Mouse (Mus musculus) stomach, postnatal 0 days (tissue): ENCODE data around the gene Zbtb32. TPM values are rescaled to one million over a fixed set of nuclear protein-coding genes. Genes with fewer than 3 reads are reported as not detected.
A peak's percentile ranks its signal among the peaks of the same experiment; 100 is the strongest.

ENCODE experiments used
- ATAC-seq: fragments of 200-750 bp; cut with Nextera tagmentation; 2 replicates; pipeline ENCODE4 v1.8.0; 2017; ENCODE audit not compliant: low FRiP score, low TSS enrichment
- DNase-seq: peaks from one replicate; pipeline ENCODE4 v3.0.0-alpha.2; 2016; ENCODE audit warnings: low spot score
- H3K27ac ChIP-seq: fragments of 300-500 bp; sonication (generic); replicated peaks from 2 replicates; pipeline ENCODE4 v1.5.1; 2014; ENCODE audit warnings: mild to moderate bottlenecking, control low read depth
- H3K27me3 ChIP-seq: fragments of 300-500 bp; sonication (generic); 2 replicates; pipeline ENCODE4 v1.6.1; 2014; ENCODE audit warnings: low read length; ENCODE audit not compliant: control insufficient read depth, insufficient read depth
- H3K36me3 ChIP-seq: fragments of 300-500 bp; sonication (generic); 2 replicates; pipeline ENCODE4 v1.6.1; 2014; ENCODE audit warnings: low read length, mixed read lengths; ENCODE audit not compliant: control insufficient read depth, insufficient read depth
- H3K4me1 ChIP-seq: fragments of 300-500 bp; sonication (generic); replicated peaks from 2 replicates; pipeline ENCODE4 v1.6.1; 2014; ENCODE audit warnings: antibody characterized with exemption; ENCODE audit not compliant: control insufficient read depth, insufficient read depth
- H3K4me2 ChIP-seq: fragments of 300-500 bp; sonication (generic); replicated peaks from 2 replicates; pipeline ENCODE4 v1.6.1; 2014; ENCODE audit warnings: low read depth, mild to moderate bottlenecking, control low read depth, moderate library complexity
- H3K4me3 ChIP-seq: fragments of 300-500 bp; sonication (generic); 2 replicates; pipeline ENCODE4 v1.5.1; 2014; ENCODE audit warnings: low read depth, low read length, control low read depth
- H3K9ac ChIP-seq: fragments of 300-500 bp; sonication (generic); 2 replicates; pipeline ENCODE4 v1.6.1; 2014; ENCODE audit warnings: mild to moderate bottlenecking, low read length, control low read depth, mixed read lengths
- H3K9me3 ChIP-seq: fragments of 300-500 bp; sonication (generic); 2 replicates; pipeline ENCODE4 v1.6.1; 2016; ENCODE audit warnings: low read length; ENCODE audit not compliant: control insufficient read depth
- CTCF ChIP-seq: IDR thresholded peaks from 2 replicates; pipeline ENCODE4 v1.5.1; 2016; ENCODE audit warnings: antibody characterized with exemption, low read depth, mild to moderate bottlenecking, moderate library complexity
- EP300 ChIP-seq: optimal IDR thresholded peaks from 2 replicates; pipeline ENCODE3; 2016; ENCODE audit warnings: antibody characterized with exemption
- WGBS: fragments of 180-500 bp; shearing (Covaris S2); extraction: QIAGEN DNeasy Blood & Tissue Kit; methylation state at CpG from one replicate; pipeline ENCODE4 v1.1.7; 2014; 5-methylcytosine and 5-hydroxymethylcytosine counted together
- polyA plus RNA-seq: library from polyadenylated mRNA; unstranded; fragments of >200 nt; fragmentation: Nextera tagmentation; extraction: Ambion mirVana; gene quantifications from 2 replicates; pipeline ENCODE4 v1.2.1, GENCODE M21; 2015

The Zbtb32 gene
- polyA plus RNA-seq, 1 experiment from 2014 or later: 1.6 TPM

GRCm38 (mm10) chr7:30596093-30596492 is 2.6 kb downstream of the Zbtb32 start:
- Histone ChIP-seq H3K9me3 (no peaks in the 10 kb centered on the region), H3K4me1 (no peaks in the 10 kb centered on the region), H3K4me2 (no peak overlapping the region), H3K4me3 (no peak overlapping the region), H3K36me3 (no peaks in the 10 kb centered on the region), H3K27me3 (no peaks in the 10 kb centered on the region), H3K27ac (no peak overlapping the region), H3K9ac (no peak overlapping the region)
- TF ChIP-seq EP300: no peak
- no peak for TF ChIP-seq CTCF
- DNase-seq (no peak), ATAC-seq (no peak)
- 68% methylated on average over 5 of the region's 5 CpGs for WGBS

DNA sequence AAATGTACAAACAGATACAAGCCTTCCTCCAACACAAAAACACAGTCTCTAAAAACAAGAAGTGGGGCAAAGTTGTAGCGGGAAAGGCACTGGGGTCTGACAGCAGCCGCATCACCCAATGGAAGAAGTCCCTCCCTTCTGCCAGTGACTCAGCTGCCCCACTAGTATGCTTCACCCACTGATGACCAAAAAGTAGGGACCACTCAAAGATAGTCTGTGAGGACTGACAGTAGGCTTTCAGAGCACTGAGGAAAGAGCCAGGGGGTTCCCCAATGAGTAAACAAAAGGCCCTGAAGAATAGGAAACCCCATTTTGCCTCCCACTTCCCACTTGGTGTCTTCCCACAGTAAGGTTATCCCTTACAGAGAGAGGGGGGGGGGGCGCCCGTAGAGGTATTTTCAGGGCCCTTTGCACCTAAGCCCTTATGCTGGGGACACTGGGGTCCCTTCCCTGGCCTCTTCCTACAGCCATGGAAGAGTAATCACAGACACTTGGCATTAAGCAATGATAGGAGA is 4.1 kb downstream of the Zbtb32 start:
- 65% methylated on average over 4 of the region's 4 CpGs for WGBS
- Histone ChIP-seq H3K9ac (no peak overlapping the region), H3K27ac (no peak overlapping the region), H3K9me3 (no peaks in the 10 kb centered on the region), H3K36me3 (no peaks in the 10 kb centered on the region), H3K4me3 (no peak overlapping the region), H3K4me1 (no peaks in the 10 kb centered on the region; the same call in 1 of the 2 replicates), H3K27me3 (no peaks in the 10 kb centered on the region), H3K4me2 (no peak overlapping the region)
- TF ChIP-seq CTCF (no peak), EP300 (no peak)
- DNase-seq (no peak), ATAC-seq (no peak)

DNA sequence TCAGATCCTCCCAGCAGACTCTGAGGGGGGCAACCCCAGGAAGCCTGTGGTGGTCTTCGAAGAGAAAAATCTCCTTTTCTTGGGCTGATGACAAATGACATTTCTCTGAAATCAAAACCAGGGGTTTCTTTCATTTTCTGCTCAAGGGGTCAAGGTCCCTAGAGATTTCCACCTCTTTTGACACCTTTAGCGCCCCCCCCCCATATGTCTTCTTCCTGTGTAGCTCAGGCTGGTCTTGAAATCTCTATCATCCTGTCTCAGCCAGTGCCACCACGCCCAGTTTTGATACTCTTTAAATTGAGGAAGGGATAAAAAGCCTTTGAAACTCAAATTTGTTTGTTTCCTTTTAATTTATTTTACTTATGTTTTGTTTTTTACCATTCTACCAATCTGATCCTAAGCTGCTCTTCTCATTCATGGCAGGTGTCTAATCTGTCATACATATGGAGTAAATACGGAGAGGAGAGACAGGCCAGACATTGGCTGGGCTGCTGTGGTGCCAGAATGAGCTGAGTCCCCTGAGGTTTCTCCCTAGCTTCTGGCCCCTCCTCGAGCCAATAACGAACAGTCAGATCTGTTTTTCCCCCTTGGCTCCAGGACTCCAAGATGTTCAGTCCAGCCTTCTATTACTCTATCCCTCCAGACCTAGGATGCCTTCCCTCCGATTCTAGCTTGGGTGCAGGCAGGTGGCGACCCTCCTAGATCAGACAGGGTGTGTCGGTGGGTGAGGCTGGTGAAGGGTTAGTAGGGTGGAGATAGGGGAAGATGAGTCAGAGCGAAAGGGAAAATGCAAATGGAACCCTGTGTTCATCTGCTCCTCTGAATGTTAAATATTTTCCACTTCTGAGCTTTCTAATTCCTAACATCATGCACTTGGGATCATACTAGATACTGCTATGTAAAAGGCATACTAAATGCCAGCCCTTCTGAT is 4.9 kb downstream of the Zbtb32 start:
- 61% methylated on average over 10 of the region's 10 CpGs for WGBS

DNA sequence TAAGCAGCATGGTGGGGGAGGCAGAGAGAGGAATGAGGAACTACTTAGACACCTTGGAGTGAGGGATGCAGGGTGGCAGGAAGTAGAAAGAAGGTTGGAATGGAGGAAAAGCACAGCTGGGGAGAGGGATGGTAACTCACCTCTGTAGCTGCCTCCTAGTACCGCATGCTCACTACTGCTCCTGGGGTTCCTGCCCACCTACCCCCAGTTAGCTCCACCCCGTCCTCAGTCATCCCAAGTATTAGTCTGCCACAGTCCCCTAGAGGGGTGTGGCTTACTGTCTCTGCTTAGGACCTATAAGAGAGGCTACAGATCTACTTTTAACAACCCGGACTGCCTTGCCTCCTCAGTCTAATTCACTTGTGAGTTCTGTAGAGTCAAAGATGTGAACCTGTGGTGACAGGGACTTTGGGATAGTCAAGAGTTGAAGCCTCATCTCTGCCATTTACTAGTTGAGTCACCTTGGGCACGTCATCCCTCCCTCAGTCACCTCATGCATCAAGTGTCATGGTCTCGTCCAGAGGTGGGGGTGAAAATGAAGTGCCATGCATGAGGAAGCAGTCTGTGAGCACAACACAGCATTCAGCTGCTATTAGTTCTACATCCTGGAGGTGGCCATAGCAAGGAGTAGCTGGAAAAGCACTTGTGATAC is 5.8 kb downstream of the Zbtb32 start:
- no peaks in the 10 kb centered on the region for H3K9me3 ChIP-seq
- DNase-seq: no peak
- no peaks in the 10 kb centered on the region; the same call in 1 of the 2 replicates for H3K4me1 ChIP-seq
- no peak overlapping the region for H3K9ac ChIP-seq
- ATAC-seq: no peak
- no peaks in the 10 kb centered on the region for H3K27me3 ChIP-seq
- no peak overlapping the region for H3K4me3 ChIP-seq
- no peak overlapping the region for H3K4me2 ChIP-seq
- 47% methylated on average over 5 of the region's 5 CpGs for WGBS
- no peak overlapping the region for H3K27ac ChIP-seq
- TF ChIP-seq EP300: no peak
- no peak for TF ChIP-seq CTCF
- H3K36me3 ChIP-seq: no peaks in the 10 kb centered on the region

More for the DNA sequence above, 4.9 kb downstream of the Zbtb32 start:
- H3K9me3 ChIP-seq: no peaks in the 10 kb centered on the region
- no peak overlapping the region for H3K4me3 ChIP-seq
- no peak for DNase-seq
- no peak overlapping the region for H3K27ac ChIP-seq
- no peaks in the 10 kb centered on the region; the same call in 1 of the 2 replicates for H3K4me1 ChIP-seq
- no peaks in the 10 kb centered on the region for H3K36me3 ChIP-seq
- TF ChIP-seq EP300: no peak
- no peak for TF ChIP-seq CTCF
- H3K9ac ChIP-seq: 0 out of 2 replicates have a peak overlapping the region, but pooled peaks have one; percentile 2
- H3K27me3 ChIP-seq: no peaks in the 10 kb centered on the region
- no peak overlapping the region for H3K4me2 ChIP-seq
- no peak for ATAC-seq

DNA sequence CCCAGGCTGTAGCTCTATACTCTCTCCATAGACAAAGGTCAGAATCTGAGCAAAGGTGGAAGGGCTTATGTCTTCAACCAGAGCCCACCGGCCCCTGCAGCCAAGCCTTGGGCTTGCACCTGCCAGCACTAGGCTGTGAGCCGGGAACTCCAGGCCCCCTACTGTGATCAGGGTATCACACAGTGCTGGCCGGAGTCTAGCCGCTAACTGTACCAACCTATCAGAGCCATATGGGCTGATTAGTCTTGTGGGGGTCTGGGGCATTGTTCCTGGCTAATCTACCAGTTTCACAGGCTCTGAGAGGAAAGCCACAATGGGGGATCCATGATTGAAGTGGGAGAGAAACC is 7.1 kb downstream of the Zbtb32 start:
- TF ChIP-seq CTCF (no peak), EP300 (no peak)
- peaks cover 3% of the 10 kb centered on the region; the same call in 1 of the 2 replicates for H3K4me1 ChIP-seq
- DNase-seq (no peak), ATAC-seq (no peak)
- no peaks in the 10 kb centered on the region for H3K9me3 ChIP-seq
- H3K36me3 ChIP-seq: no peaks in the 10 kb centered on the region
- H3K4me2 ChIP-seq: no peak overlapping the region
- 80% methylated on average over 4 of the region's 4 CpGs for WGBS
- no peak overlapping the region for H3K27ac ChIP-seq
- no peak overlapping the region for H3K4me3 ChIP-seq
- H3K9ac ChIP-seq: no peak overlapping the region
- H3K27me3 ChIP-seq: no peaks in the 10 kb centered on the region
